Mouse (Mus musculus): ENCODE measurements at regions not wholly inside any gene's neighbourhood (a gene's known extent, or its start where the extent isn't known, plus 50 kb on each side); places are given as distances from the start of the nearest gene placed in this dataset.

DNA sequence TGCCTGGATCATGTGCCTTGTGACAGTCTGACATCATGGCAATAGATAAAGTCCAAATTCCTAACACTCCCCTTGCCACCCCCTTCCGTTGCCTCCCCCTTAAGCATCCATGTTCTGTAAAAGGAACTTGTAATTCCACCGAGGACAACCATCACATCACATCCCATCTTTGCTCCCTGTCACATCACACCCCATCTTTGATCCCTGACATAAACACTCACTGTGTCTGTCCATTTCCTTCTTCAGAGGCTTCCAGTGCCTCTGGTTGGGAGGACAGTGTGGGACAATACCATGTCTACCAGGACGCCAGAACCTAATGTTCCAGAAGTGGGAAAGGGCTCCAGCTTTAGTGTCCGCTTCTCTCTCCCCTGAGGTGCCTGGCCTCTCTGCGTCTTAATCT is 223.6 kb downstream of the Tex36 start:
- TF ChIP-seq CTCF (IDR thresholded peaks at IDR 0.05; ENCODE audit: low read depth) (no peak), EP300 (IDR thresholded peaks at IDR 0.05; ENCODE audit: low read depth) (no peak)

All from heart, postnatal 0 days (tissue).